Mouse (Mus musculus): Measurements from ENCODE around the gene Rere. TPM values are rescaled to one million over a fixed set of nuclear protein-coding genes. Genes with fewer than 3 reads are reported as not detected.

Gene Rere
- total and polyA plus RNA-seq, 3 experiments, result 4.1 to 31.8 TPM; not detected in 1

DNA sequence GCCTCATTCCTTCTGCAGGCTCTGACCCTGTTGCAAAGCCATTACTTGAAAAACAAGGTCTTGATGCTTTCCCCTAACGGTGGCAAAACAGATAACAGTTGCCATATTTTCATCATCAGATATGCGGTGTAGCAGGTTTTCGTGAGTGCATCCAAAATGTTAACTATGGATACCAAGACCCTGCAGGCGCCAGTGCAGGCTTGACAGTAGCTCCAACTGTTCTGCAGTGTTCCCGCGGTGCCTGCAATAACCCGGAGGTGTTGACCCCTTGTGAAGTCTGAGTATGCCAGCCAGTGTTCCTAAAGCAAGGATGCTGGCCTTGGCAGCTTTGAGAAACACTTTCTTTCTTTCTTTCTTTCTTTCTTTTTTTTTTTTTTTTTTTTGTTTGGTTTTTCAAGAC lies 26.3 kb upstream of the Rere start:
- Histone ChIP-seq H3K9me3 (replicated peaks; ENCODE audit: insufficient read depth, low read length) (no peaks in the 10 kb centered on the region), H3K4me1 (ENCODE audit: control insufficient read depth in 1 of 2, insufficient read depth in 2 of 2, low read length in 2 of 2) (peaks cover 4% of the 10 kb centered on the region in 2 experiments; a peak in 3 of 4 replicates), H3K36me3 (ENCODE audit: control insufficient read depth in 1 of 2, insufficient read depth in 2 of 2, low read length in 2 of 2) (peaks cover 0 to 9% of the 10 kb centered on the region in 2 experiments; a peak in 2 of 4 replicates), H3K79me2 (ENCODE audit: control insufficient read depth, insufficient read depth, low read length, poor library complexity) (no peaks in the 10 kb centered on the region), H3K27ac (ENCODE audit: control insufficient read depth, low read depth, low read length) (no peak overlapping the region), H3K9ac (ENCODE audit: control insufficient read depth, low read depth, low read length, poor library complexity, severe bottlenecking) (no peak overlapping the region), H3K4me3 (ENCODE audit: control insufficient read depth in 1 of 2, insufficient read depth in 1 of 2, low read depth in 2 of 2, low read length in 2 of 2) (no peak overlapping the region), H3K27me3 (ENCODE audit: control insufficient read depth in 1 of 2, insufficient read depth in 2 of 2, low read length in 2 of 2) (no peaks in the 10 kb centered on the region)
- DNase-seq (ENCODE audit: low read depth, low spot score), result no peak
- TF ChIP-seq MYC (IDR thresholded peaks at IDR 0.05; ENCODE audit: low read depth, low read length) (no peak), TCF12 (IDR thresholded peaks at IDR 0.05; ENCODE audit: low read depth, low read length) (no peak), NRF1 (IDR thresholded peaks at IDR 0.05; ENCODE audit: insufficient read depth, low read depth, low read length, poor library complexity, severe bottlenecking) (no peak), SIN3A (IDR thresholded peaks at IDR 0.05; ENCODE audit: low read length) (no peak), TBP (IDR thresholded peaks at IDR 0.05; ENCODE audit: low read depth, low read length) (no peak), GATA1 (IDR thresholded peaks at IDR 0.05; ENCODE audit: low read depth, low read length) (no peak), MAX (IDR thresholded peaks at IDR 0.05; ENCODE audit: low read length) (no peak), TAL1 (IDR thresholded peaks at IDR 0.05; ENCODE audit: low read length) (no peak), POLR2A (IDR thresholded peaks at IDR 0.05; ENCODE audit: control insufficient read depth in 1 of 2, insufficient read depth in 1 of 2, low read depth in 1 of 2, low read length in 2 of 2, poor library complexity in 1 of 2) (no peak)

DNA sequence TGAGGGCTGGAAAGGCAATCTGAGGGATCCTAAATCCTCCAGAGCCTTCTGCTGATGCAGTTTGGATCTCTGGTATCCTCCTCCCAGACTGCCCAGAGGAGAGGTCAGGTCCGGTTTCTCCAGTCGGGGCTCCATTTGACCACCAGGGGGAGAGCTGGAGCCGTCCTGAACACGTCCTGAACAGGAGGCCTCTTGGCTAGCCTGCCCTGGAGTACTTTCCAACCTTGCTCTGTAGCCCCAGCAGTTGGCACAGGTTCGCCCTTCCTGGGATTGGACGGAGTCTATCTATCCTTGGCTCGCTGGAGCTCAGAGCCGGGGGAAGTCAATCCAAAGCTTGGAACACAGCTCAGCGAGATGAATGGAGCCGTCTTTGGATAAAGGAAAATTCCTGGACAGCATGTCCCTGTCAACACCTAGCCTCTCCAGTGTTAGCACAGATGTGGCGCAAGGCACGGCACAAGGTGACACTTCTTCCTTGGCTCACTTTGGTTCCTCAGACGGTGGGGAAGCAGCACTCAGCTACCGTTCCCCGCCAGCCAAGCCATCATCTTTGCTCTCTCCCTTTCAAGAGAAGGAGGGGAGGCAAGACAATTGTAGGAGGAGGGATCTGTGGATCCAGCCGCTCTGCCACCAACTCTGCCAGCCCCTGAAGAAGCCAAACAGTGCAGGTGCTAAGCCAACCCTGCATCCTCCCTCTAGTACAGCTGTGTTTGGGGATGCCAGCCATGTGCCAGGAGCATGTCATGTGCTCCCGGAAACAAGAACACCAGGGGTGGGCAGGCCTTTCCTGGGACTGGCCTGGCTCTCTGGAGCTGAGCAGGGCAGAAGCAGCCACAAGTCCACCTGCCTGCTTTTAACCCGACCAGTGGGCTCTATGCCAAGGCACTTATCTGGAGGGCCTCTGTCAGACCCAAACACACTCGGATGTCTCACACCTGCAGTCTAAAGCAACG lies 23.9 kb upstream of the Rere start:
- H3K27ac ChIP-seq (ENCODE audit: control insufficient read depth, low read depth, low read length), result no peak overlapping the region
- DNase-seq (ENCODE audit: low read depth, low spot score), result peak; percentile 64
- no peak overlapping the region for H3K9ac ChIP-seq (ENCODE audit: control insufficient read depth, low read depth, low read length, poor library complexity, severe bottlenecking)
- H3K4me1 ChIP-seq (ENCODE audit: control insufficient read depth in 1 of 2, insufficient read depth in 2 of 2, low read length in 2 of 2), result peaks cover 4% of the 10 kb centered on the region in 2 experiments; a peak in 3 of 4 replicates
- TF ChIP-seq POLR2A (IDR thresholded peaks at IDR 0.05; ENCODE audit: control insufficient read depth in 1 of 2, insufficient read depth in 1 of 2, low read depth in 1 of 2, low read length in 2 of 2, poor library complexity in 1 of 2) (no peak), MXI1 (IDR thresholded peaks at IDR 0.05; ENCODE audit: low read depth, low read length) (no peak), POLR2AphosphoS5 (IDR thresholded peaks at IDR 0.05; ENCODE audit: borderline replicate concordance, low read depth, low read length) (no peak), CTCF (IDR thresholded peaks at IDR 0.05 in 2 of 3, conservative IDR thresholded peaks at IDR 0.05 in 1 of 3; ENCODE audit: control insufficient read depth in 1 of 3, insufficient read depth in 1 of 3, low read depth in 2 of 3, low read length in 3 of 3, poor library complexity in 1 of 3, severe bottlenecking in 1 of 3) (peak; percentile 75 to 80 (median 79)), ZC3H11A (IDR thresholded peaks at IDR 0.05; ENCODE audit: low read depth, low read length) (peak; percentile 66), SMC3 (IDR thresholded peaks at IDR 0.05; ENCODE audit: low read depth, low read length) (peak; percentile 82), RAD21 (IDR thresholded peaks at IDR 0.05; ENCODE audit: low read depth, low read length) (peak; percentile 73)
- peaks cover 0 to 9% of the 10 kb centered on the region in 2 experiments; a peak in 2 of 4 replicates for H3K36me3 ChIP-seq (ENCODE audit: control insufficient read depth in 1 of 2, insufficient read depth in 2 of 2, low read length in 2 of 2)
- no peaks in the 10 kb centered on the region for H3K27me3 ChIP-seq (ENCODE audit: control insufficient read depth in 1 of 2, insufficient read depth in 2 of 2, low read length in 2 of 2)
- H3K9me3 ChIP-seq (replicated peaks; ENCODE audit: insufficient read depth, low read length), result no peaks in the 10 kb centered on the region
- H3K4me3 ChIP-seq (ENCODE audit: control insufficient read depth in 1 of 2, insufficient read depth in 1 of 2, low read depth in 2 of 2, low read length in 2 of 2), result no peak overlapping the region
- H3K79me2 ChIP-seq (ENCODE audit: control insufficient read depth, insufficient read depth, low read length, poor library complexity), result no peaks in the 10 kb centered on the region

Measured in MEL (cell line).